ENCODE assay signal across 8 mouse cellular contexts in genomic region chr4:126252411-126253237, GRCm38 (mm10). TPM values are rescaled to one million over a fixed set of nuclear protein-coding genes. Genes with fewer than 3 reads are reported as not detected.
DNase-seq lines count a peak whose midpoint lies in the region; ATAC-seq and TF ChIP-seq lines count a peak whose summit lies in the region.

No protein-coding gene starts in this region.

- WGBS in limb, embryonic 13.5 days = 78% methylated on average over 17 of the region's 17 CpGs
- WGBS in stomach, postnatal 0 days = 85% methylated on average over 17 of the region's 17 CpGs

- DNase-seq in gastrocnemius, adult 2 months = no peak
- DNase-seq in gastrocnemius, postnatal 14 days = no peak
- DNase-seq in stomach, postnatal 0 days (ENCODE audit: low spot score) = no peak
- DNase-seq in retina, embryonic 14.5 days (ENCODE audit: low spot score) = no peak
- no peak for DNase-seq in right cerebral cortex, postnatal 10 days (ENCODE audit: low spot score in 2 of 2)

- intact Hi-C loops in gastrocnemius, adult 2 months (cut with DNase I) = no loop called here
- intact Hi-C loops in gastrocnemius, postnatal 14 days (cut with DNase I; ENCODE audit: low total_unique reads) = no loop called here

- no peaks in the 10 kb centered on the region for H3K9me3 ChIP-seq in megakaryocyte, embryonic 14.5 days
- no peaks in the 10 kb centered on the region for H3K9me3 ChIP-seq in limb, embryonic 13.5 days
- H3K9me3 ChIP-seq in stomach, postnatal 0 days (ENCODE audit: control insufficient read depth, low read length) = no peaks in the 10 kb centered on the region

- no peak for ATAC-seq in megakaryocyte, adult 5-6 weeks (ENCODE audit: poor library complexity, severe bottlenecking)
- no peak for ATAC-seq in limb, embryonic 13.5 days (ENCODE audit: low FRiP score, low read depth)
- no peak for ATAC-seq in stomach, postnatal 0 days (ENCODE audit: low FRiP score, low TSS enrichment)

- H3K36me3 ChIP-seq in megakaryocyte, embryonic 14.5 days (replicated peaks; ENCODE audit: low read length) = no peaks in the 10 kb centered on the region
- H3K36me3 ChIP-seq in limb, embryonic 13.5 days = peaks cover 27% of the 10 kb centered on the region
- H3K36me3 ChIP-seq in stomach, postnatal 0 days (ENCODE audit: control insufficient read depth, insufficient read depth, low read length) = no peaks in the 10 kb centered on the region

- peak overlapping the region; percentile 5; the same call in 1 of the 2 replicates for H3K4me2 ChIP-seq in limb, embryonic 13.5 days (replicated peaks)
- H3K4me2 ChIP-seq in stomach, postnatal 0 days (replicated peaks; ENCODE audit: low read depth) = 0 out of 2 replicates have a peak overlapping the region, but pooled peaks have one; percentile 3

- H3K9ac ChIP-seq in limb, embryonic 13.5 days = no peak overlapping the region; the same call in 1 of the 2 replicates
- H3K9ac ChIP-seq in stomach, postnatal 0 days (ENCODE audit: low read length) = no peak overlapping the region

- peaks cover 17% of the 10 kb centered on the region for H3K27me3 ChIP-seq in megakaryocyte, embryonic 14.5 days (replicated peaks)
- no peaks in the 10 kb centered on the region for H3K27me3 ChIP-seq in limb, embryonic 13.5 days
- no peaks in the 10 kb centered on the region for H3K27me3 ChIP-seq in stomach, postnatal 0 days (ENCODE audit: control insufficient read depth, insufficient read depth, low read length)

- TF ChIP-seq CTCF in gastrocnemius, adult 2 months (IDR thresholded peaks at IDR 0.05) = no peak
- no peak for TF ChIP-seq CTCF in stomach, postnatal 0 days (IDR thresholded peaks at IDR 0.05; ENCODE audit: low read depth)

- peak overlapping the region; percentile 99 for H3K4me3 ChIP-seq in gastrocnemius, adult 2 months
- H3K4me3 ChIP-seq in megakaryocyte, embryonic 14.5 days (replicated peaks) = peak overlapping the region; percentile 13
- no peak overlapping the region for H3K4me3 ChIP-seq in limb, embryonic 13.5 days
- no peak overlapping the region for H3K4me3 ChIP-seq in stomach, postnatal 0 days (ENCODE audit: low read depth, low read length)

- TF ChIP-seq EP300 in stomach, postnatal 0 days (optimal IDR thresholded peaks at IDR 0.05) = no peak

- peak overlapping the region; percentile 96 for H3K27ac ChIP-seq in gastrocnemius, adult 2 months
- H3K27ac ChIP-seq in limb, embryonic 13.5 days = no peak overlapping the region
- H3K27ac ChIP-seq in stomach, postnatal 0 days (replicated peaks) = no peak overlapping the region

- peaks cover 77% of the 10 kb centered on the region for H3K4me1 ChIP-seq in megakaryocyte, embryonic 14.5 days
- H3K4me1 ChIP-seq in limb, embryonic 13.5 days = peaks cover 66% of the 10 kb centered on the region
- peaks cover 9% of the 10 kb centered on the region for H3K4me1 ChIP-seq in stomach, postnatal 0 days (replicated peaks; ENCODE audit: control insufficient read depth, insufficient read depth)

RNA-seq across cellular contexts. Expression of gene Map7d1, which starts 3.5 kb away (rescaled TPM):
- total RNA-seq in gastrocnemius, adult 2 months (2021) = 100 to 1,000 TPM; 177 to 199 TPM
- 100 to 1,000 TPM; 165 to 201 TPM for total RNA-seq in gastrocnemius, postnatal 14 days (2021)
- 90.9 and 105 TPM in 2 replicates for polyA plus RNA-seq in megakaryocyte, embryonic 14.5 days (2012; ENCODE audit: insufficient read depth, low replicate concordance)
- 43.9 and 45.9 TPM in 2 replicates for total RNA-seq in megakaryocyte, adult 5-6 weeks (2015)
- 60.7 and 71.3 TPM in 2 replicates for total RNA-seq in megakaryocyte, adult 5-6 weeks (2017)
- 46.5 and 49.9 TPM in 2 replicates for polyA plus RNA-seq in limb, embryonic 13.5 days (2015; fragmentation: Nextera tagmentation; extraction: Ambion mirVana)
- polyA plus RNA-seq in stomach, postnatal 0 days (2015; fragmentation: Nextera tagmentation; extraction: Ambion mirVana) = 15.2 and 17.8 TPM in 2 replicates

RNA-seq across cellular contexts. Expression of gene Trappc3, which starts 9.5 kb away (rescaled TPM):
- 10 to 100 TPM; 18.6 to 24.3 TPM for total RNA-seq in gastrocnemius, adult 2 months (2021)
- 10 to 100 TPM; 22.2 to 24.3 TPM for total RNA-seq in gastrocnemius, postnatal 14 days (2021)
- 4.8 and 29.6 TPM in 2 replicates for polyA plus RNA-seq in megakaryocyte, embryonic 14.5 days (2012; ENCODE audit: insufficient read depth, low replicate concordance)
- total RNA-seq in megakaryocyte, adult 5-6 weeks (2015) = 30.1 and 40.9 TPM in 2 replicates
- total RNA-seq in megakaryocyte, adult 5-6 weeks (2017) = 56.3 and 58.6 TPM in 2 replicates
- polyA plus RNA-seq in limb, embryonic 13.5 days (2015; fragmentation: Nextera tagmentation; extraction: Ambion mirVana) = 124 and 126 TPM in 2 replicates
- 80.7 and 84.6 TPM in 2 replicates for polyA plus RNA-seq in stomach, postnatal 0 days (2015; fragmentation: Nextera tagmentation; extraction: Ambion mirVana)

RNA-seq across cellular contexts. Expression of gene Col8a2, which starts 34.0 kb away (rescaled TPM):
- 1 to 10 TPM in 1 of 2 experiments, under 1 TPM in 1; 0.74 to 6.0 TPM for total RNA-seq in gastrocnemius, adult 2 months (2021)
- 1 to 10 TPM; 4.7 to 5.6 TPM for total RNA-seq in gastrocnemius, postnatal 14 days (2021)
- polyA plus RNA-seq in megakaryocyte, embryonic 14.5 days (2012; ENCODE audit: insufficient read depth, low replicate concordance) = not detected in 2 replicates
- not detected in 2 replicates for total RNA-seq in megakaryocyte, adult 5-6 weeks (2015)
- not detected in 2 replicates for total RNA-seq in megakaryocyte, adult 5-6 weeks (2017)
- 39.8 and 42.7 TPM in 2 replicates for polyA plus RNA-seq in limb, embryonic 13.5 days (2015; fragmentation: Nextera tagmentation; extraction: Ambion mirVana)
- polyA plus RNA-seq in stomach, postnatal 0 days (2015; fragmentation: Nextera tagmentation; extraction: Ambion mirVana) = 6.4 and 7.8 TPM in 2 replicates

RNA-seq across cellular contexts. Expression of gene Thrap3, which starts 50.1 kb away (rescaled TPM):
- 100 to 1,000 TPM; 102 to 108 TPM for total RNA-seq in gastrocnemius, adult 2 months (2021)
- 10 to 100 TPM; 92.1 to 99.3 TPM for total RNA-seq in gastrocnemius, postnatal 14 days (2021)
- 40.8 and 101 TPM in 2 replicates for polyA plus RNA-seq in megakaryocyte, embryonic 14.5 days (2012; ENCODE audit: insufficient read depth, low replicate concordance)
- total RNA-seq in megakaryocyte, adult 5-6 weeks (2015) = 115 and 119 TPM in 2 replicates
- total RNA-seq in megakaryocyte, adult 5-6 weeks (2017) = 248 and 291 TPM in 2 replicates
- polyA plus RNA-seq in limb, embryonic 13.5 days (2015; fragmentation: Nextera tagmentation; extraction: Ambion mirVana) = 251 and 256 TPM in 2 replicates
- 70.3 and 78.7 TPM in 2 replicates for polyA plus RNA-seq in stomach, postnatal 0 days (2015; fragmentation: Nextera tagmentation; extraction: Ambion mirVana)

Comparison
In these comparisons a context has a peak if more than half of its experiments do, and no peak if none do; other contexts are left out.
1. H3K4me3 ChIP-seq: peak in gastrocnemius, adult 2 months (single experiment) and megakaryocyte, embryonic 14.5 days (single experiment); none in limb, embryonic 13.5 days (single experiment) and stomach, postnatal 0 days (single experiment).